Mouse (Mus musculus) heart, postnatal 0 days (tissue): ENCODE data around the gene 6030445D17Rik. TPM values are rescaled to one million over a fixed set of nuclear protein-coding genes. Genes with fewer than 3 reads are reported as not detected.
A peak's percentile ranks its signal among the peaks of the same experiment; 100 is the strongest.

ENCODE experiments used
- ATAC-seq: fragments of 200-750 bp; cut with Nextera tagmentation; 2 replicates; pipeline ENCODE4 v1.8.0; 2017; ENCODE audit warnings: low read depth, moderate number of reproducible peaks, moderate library complexity; ENCODE audit not compliant: insufficient read depth
- DNase-seq: peaks from one replicate; pipeline ENCODE4 v3.0.0-alpha.2; 2016; ENCODE audit warnings: low spot score
- H3K27ac ChIP-seq: fragments of 300-500 bp; sonication (generic); 2 replicates; pipeline ENCODE4 v1.5.1; 2014; ENCODE audit warnings: low read depth, mild to moderate bottlenecking
- H3K27me3 ChIP-seq: fragments of 300-500 bp; sonication (generic); 2 replicates; pipeline ENCODE4 v1.6.1; 2014; ENCODE audit warnings: low read length, mixed read lengths; ENCODE audit not compliant: control insufficient read depth, insufficient read depth
- H3K36me3 ChIP-seq: fragments of 300-500 bp; sonication (generic); replicated peaks from 2 replicates; pipeline ENCODE4 v1.6.1; 2014; ENCODE audit warnings: low read length, mixed read lengths; ENCODE audit not compliant: control insufficient read depth, insufficient read depth
- H3K4me1 ChIP-seq: fragments of 300-500 bp; sonication (generic); 2 replicates; pipeline ENCODE4 v1.6.1; 2014; ENCODE audit warnings: antibody characterized with exemption; ENCODE audit not compliant: control insufficient read depth, insufficient read depth
- H3K4me2 ChIP-seq: fragments of 300-500 bp; sonication (generic); 2 replicates; pipeline ENCODE4 v1.6.1; 2014; ENCODE audit warnings: low read depth, mild to moderate bottlenecking, low read length, moderate library complexity
- H3K4me3 ChIP-seq: fragments of 300-500 bp; sonication (generic); 2 replicates; pipeline ENCODE4 v1.5.1; 2014; ENCODE audit warnings: low read depth, low read length
- H3K9ac ChIP-seq: fragments of 300-500 bp; sonication (generic); replicated peaks from 2 replicates; pipeline ENCODE4 v1.6.1; 2014; ENCODE audit warnings: low read depth, low read length, mixed read lengths
- H3K9me3 ChIP-seq: fragments of 300-500 bp; sonication (generic); replicated peaks from 2 replicates; pipeline ENCODE4 v1.6.1; 2016; ENCODE audit warnings: low read length; ENCODE audit not compliant: control insufficient read depth
- CTCF ChIP-seq: IDR thresholded peaks from 2 replicates; pipeline ENCODE4 v1.5.1; 2016; ENCODE audit warnings: antibody characterized with exemption, control low read depth, low read depth
- EP300 ChIP-seq: IDR thresholded peaks from 2 replicates; pipeline ENCODE4 v1.6.1; 2016; ENCODE audit warnings: antibody characterized with exemption, low read depth
- WGBS: fragments of 180-500 bp; shearing (Covaris S2); extraction: QIAGEN DNeasy Blood & Tissue Kit; methylation state at CpG from one replicate; pipeline ENCODE4 v1.1.7; 2014; 5-methylcytosine and 5-hydroxymethylcytosine counted together
- polyA plus RNA-seq: library from polyadenylated mRNA; unstranded; fragments of >200 nt; fragmentation: Nextera tagmentation; extraction: Ambion mirVana; gene quantifications from 2 replicates; pipeline ENCODE4 v1.2.1, GENCODE M21; 2015
- total RNA-seq: library from RNA; depleted of rRNA; stranded (reverse); fragments of >200 nt; gene quantifications from 2 replicates; pipeline ENCODE4 v1.2.3, GENCODE M21; 2014; ENCODE audit warnings: low replicate concordance

6030445D17Rik gene
- total and polyA plus RNA-seq, 2 experiments from 2014 or later = 0.27 TPM; not detected in 1

GRCm38 (mm10) chr4:136468553-136469327, 6.7 kb downstream of the 6030445D17Rik start:
- no peaks in the 10 kb centered on the region for H3K27me3 ChIP-seq
- no peak overlapping the region for H3K9ac ChIP-seq
- no peaks in the 10 kb centered on the region for H3K36me3 ChIP-seq
- peak overlapping the region; percentile 69 for H3K4me2 ChIP-seq
- no peak overlapping the region for H3K4me3 ChIP-seq
- ATAC-seq (no peak), DNase-seq (no peak)
- no peak for TF ChIP-seq CTCF
- no peak for TF ChIP-seq EP300
- H3K27ac ChIP-seq = peak overlapping the region; percentile 98
- peaks cover 28% of the 10 kb centered on the region for H3K4me1 ChIP-seq
- 72% methylated on average over 14 of the region's 14 CpGs for WGBS
- no peaks in the 10 kb centered on the region for H3K9me3 ChIP-seq

GRCm38 (mm10) chr4:136469371-136469903, 7.4 kb downstream of the 6030445D17Rik start, which contains the start of gene Luzp1:
Gene Luzp1 (plus strand): TSS chr4:136469761.
- Histone ChIP-seq H3K4me3 (peak within 1 kb of the TSS; percentile 92), H3K9ac (peak within 1 kb of the TSS; percentile 96), H3K36me3 (no peaks in the 10 kb centered on the region), H3K27me3 (no peaks in the 10 kb centered on the region), H3K4me2 (peak within 1 kb of the TSS; percentile 69), H3K4me1 (peaks cover 28% of the 10 kb centered on the region), H3K27ac (peak within 1 kb of the TSS; percentile 98), H3K9me3 (no peaks in the 10 kb centered on the region)
- DNase-seq = peak; percentile 91
- peak; percentile 92 for ATAC-seq
- TF ChIP-seq EP300 (no peak), CTCF (no peak)
- WGBS = 2% methylated on average over 31 of the region's 36 CpGs

DNA sequence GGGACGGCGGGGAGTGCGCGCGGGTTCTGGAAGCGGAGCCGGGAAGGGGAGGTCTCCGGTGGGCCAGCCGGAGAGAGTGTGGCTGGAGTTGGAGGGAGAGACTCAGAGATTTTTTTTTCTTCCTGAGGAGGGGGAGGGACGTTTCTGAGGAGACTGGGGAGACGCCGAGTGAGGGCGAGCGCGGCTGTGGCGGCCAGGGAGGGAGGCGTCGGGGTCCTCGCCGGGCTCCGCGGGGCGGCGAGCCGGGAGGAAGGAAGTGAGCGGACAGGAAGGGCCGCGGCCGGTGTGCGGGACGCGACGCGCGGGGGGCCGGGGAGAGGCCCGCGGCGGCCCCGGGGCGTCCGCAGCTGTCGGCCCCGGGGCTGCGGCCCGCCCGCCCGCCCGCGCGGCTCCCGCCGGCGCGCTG, 7.9 kb downstream of the 6030445D17Rik start:
- 0% methylated on average over 23 of the region's 55 CpGs for WGBS
- Histone ChIP-seq H3K9me3 (no peaks in the 10 kb centered on the region), H3K4me3 (peak overlapping the region; percentile 92), H3K9ac (peak overlapping the region; percentile 96), H3K27ac (peak overlapping the region; percentile 98), H3K27me3 (no peaks in the 10 kb centered on the region), H3K4me1 (peaks cover 28% of the 10 kb centered on the region), H3K4me2 (peak overlapping the region; percentile 69), H3K36me3 (no peaks in the 10 kb centered on the region)
- ATAC-seq (peak; percentile 65), DNase-seq (no peak)
- TF ChIP-seq EP300 (no peak), CTCF (no peak)

- H3K4me1 ChIP-seq = peaks cover 28% of the 10 kb centered on the region
- no peak for TF ChIP-seq CTCF
- TF ChIP-seq EP300 = no peak
- H3K36me3 ChIP-seq = no peaks in the 10 kb centered on the region
- H3K4me2 ChIP-seq = peak overlapping the region; percentile 69
- WGBS = under 1% methylated on average over 49 of the region's 58 CpGs
- H3K4me3 ChIP-seq = peak overlapping the region; percentile 92
- H3K9me3 ChIP-seq = no peaks in the 10 kb centered on the region
- ATAC-seq (peak; percentile 31), DNase-seq (peak; percentile 57)
- no peaks in the 10 kb centered on the region for H3K27me3 ChIP-seq
- H3K9ac ChIP-seq = peak overlapping the region; percentile 96
- H3K27ac ChIP-seq = peak overlapping the region; percentile 98
Measured at GRCm38 (mm10) chr4:136470347-136471071, 8.5 kb downstream of the 6030445D17Rik start.

DNA sequence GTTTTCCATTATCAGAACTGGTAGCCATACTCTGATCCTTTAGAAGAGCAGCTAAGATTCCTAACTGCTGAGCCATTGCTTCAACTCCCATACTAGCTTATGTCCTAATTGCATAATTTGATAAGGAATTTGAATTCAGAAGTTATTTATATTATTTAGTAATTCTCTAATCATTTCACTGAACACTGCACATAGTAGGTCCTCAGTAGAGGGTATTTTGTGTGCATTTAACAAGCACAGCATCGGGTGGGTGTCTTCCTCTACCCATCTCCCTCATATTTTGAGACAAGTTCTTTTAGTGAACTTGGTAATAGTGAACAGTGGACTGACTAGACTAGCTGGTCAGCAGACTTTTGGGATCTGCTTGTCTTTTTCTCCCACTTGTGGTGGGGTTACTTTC, 14.6 kb downstream of the 6030445D17Rik start:
- Histone ChIP-seq H3K9me3 (no peaks in the 10 kb centered on the region), H3K4me2 (no peak overlapping the region), H3K4me3 (no peak overlapping the region), H3K4me1 (peaks cover 11% of the 10 kb centered on the region), H3K27ac (no peak overlapping the region), H3K9ac (no peak overlapping the region), H3K36me3 (no peaks in the 10 kb centered on the region), H3K27me3 (no peaks in the 10 kb centered on the region)
- no peak for DNase-seq
- no peak for ATAC-seq
- WGBS = 89% methylated on average over 1 of the region's 1 CpGs
- TF ChIP-seq EP300 (no peak), CTCF (no peak)
